Mouse (Mus musculus): ENCODE measurements around the gene Fgf6. TPM values are rescaled to one million over a fixed set of nuclear protein-coding genes. Genes with fewer than 3 reads are reported as not detected.

Fgf6 gene
- 1 to 10 TPM; 3.8 to 5.8 TPM for total RNA-seq (2021)
- long read RNA-seq, experiment 1, full-length matches to known transcripts, result 2 of 2 reads
- long read RNA-seq, experiment 1, partial matches to known transcripts, result 0 of 2 reads
- long read RNA-seq, experiment 1, other reads (novel, unspliced or antisense), result 0 of 2 reads
- long read RNA-seq, experiment 2, partial matches to known transcripts, result 0 of 1 reads
- long read RNA-seq, experiment 2, other reads (novel, unspliced or antisense), result 1 of 1 reads

- peak; percentile 73 for DNase-seq
These were observed at the start of gene Fgf6 for GRCm38 (mm10) chr6:127014906-127015770. Gene Fgf6, plus strand, starts transcription at chr6:127015586.

GRCm38 (mm10) chr6:126966241-126967026 is 49.0 kb upstream of the Fgf6 start:
- DNase-seq, result no peak

DNA sequence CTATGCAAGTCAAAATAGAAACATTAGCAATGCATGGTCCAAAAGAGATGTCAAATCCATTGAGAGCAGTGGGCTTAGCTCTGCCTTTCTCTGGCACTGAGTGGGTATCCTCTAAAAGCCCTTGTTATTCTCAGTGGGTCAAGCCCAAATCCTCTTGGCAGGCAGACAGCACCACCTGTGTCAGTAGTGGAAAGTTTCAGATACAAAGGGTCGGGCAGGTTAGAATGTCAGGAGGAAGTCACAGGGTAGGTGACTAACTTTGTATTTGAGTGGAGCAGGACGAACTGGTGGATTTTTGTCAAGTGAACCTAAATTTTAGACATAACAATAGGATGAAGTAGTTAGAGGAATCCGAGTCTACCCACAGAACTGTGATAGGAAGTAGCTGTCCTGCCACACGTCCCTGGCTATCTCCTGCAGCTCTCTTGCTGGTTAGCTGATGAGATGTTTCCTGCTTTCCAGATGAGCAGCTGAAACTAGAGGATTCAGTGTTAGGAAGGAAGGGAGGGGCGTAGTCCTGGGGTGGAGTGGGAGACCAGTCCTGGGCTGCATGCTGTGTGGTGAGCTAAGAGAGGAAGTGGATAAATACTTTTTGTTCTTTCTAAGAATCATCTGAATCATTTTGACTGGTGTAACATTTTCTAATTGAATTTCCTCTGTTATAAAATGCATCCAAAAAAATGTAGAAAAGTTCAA is 33.7 kb upstream of the Fgf6 start:
- DNase-seq, result no peak

DNA sequence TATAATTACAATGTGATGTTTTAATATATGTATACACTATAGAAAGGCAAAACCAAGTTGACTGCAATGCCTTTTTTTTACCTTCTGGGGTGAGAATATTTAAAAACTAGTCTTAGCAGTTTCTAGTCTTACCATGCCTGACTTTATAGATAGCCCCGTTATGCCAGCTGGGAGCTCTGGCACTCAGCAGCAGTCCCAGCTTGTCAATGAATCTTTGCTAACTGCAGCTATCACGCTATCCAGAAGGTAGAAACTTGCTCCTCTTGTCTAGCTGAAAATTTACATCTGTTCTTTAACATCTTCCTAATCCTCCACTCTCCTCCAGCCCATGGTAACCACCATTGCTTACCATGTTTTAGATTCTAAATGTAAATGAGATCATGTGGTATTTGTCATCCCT is 21.7 kb upstream of the Fgf6 start:
- no peak for DNase-seq

DNA sequence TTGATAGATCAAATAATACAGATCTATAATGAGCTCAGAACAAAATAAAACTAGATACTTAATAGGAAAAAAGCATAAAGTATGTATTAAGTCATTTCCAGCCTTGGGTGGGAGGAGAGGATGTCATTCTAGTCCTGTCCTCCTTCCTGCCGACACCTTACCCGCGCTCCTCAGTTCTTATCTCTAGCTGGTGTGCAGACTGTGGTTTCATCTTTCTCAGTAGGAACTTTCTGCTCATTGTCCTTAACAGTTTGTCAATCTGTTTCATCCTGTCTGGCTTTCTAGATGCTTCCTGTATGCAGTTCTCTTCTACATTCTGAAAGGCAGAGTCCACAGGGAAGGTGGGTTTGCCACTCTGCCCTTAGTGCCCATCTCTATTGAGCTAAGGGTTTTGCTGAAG is 19.9 kb upstream of the Fgf6 start:
- no peak for DNase-seq

GRCm38 (mm10) chr6:126996399-126996798 is 19.0 kb upstream of the Fgf6 start:
- no peak for DNase-seq

GRCm38 (mm10) chr6:127005646-127006045 is 9.7 kb upstream of the Fgf6 start:
- no peak for DNase-seq

DNA sequence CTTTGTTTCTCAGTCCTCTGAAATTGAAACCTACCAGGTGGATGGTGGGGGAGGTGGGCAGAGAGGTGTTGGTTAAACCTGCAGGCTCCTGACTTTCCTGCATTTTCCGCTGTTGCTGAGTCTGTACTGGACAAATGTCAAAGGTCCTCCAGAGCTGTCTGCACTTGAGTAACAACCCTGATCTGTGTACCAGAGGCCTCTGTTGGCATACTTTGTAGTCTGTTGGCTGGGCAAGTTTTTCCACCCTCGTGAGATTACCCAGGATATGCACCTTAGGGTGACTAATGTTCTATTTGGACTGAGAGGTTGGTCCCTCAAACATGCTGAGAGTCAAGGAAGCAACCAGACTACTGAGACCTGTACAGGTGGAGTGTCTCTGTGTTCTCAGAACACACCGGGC is 8.8 kb upstream of the Fgf6 start:
- DNase-seq, result no peak

DNA sequence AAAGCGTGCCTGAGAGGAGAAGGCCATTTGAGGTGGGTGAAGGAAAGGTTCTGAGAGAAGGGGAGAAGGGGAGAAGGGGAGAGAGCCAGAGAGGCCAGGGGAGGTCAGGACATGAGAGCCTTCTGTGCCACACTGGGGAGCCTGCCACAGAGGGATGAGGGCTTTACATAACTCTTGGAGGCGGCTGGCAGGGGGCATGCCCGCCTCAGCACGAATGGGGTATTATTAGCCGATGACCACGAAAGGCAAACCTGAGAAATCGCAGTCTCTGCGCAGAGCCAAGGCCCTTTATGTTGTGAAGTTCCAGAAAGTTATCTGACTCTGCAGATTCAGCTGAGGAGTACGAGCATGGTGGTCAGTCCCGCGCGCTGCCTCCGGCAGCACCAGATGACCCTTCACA is 5.4 kb upstream of the Fgf6 start:
- DNase-seq, result peak; percentile 67

- no peak for DNase-seq
These were observed 3.3 kb upstream of the Fgf6 start for GRCm38 (mm10) chr6:127011947-127012535.

- DNase-seq, result no peak
These were observed 3.9 kb downstream of the Fgf6 start for GRCm38 (mm10) chr6:127019254-127019653.

- no peak for DNase-seq
These were observed 5.0 kb downstream of the Fgf6 start for GRCm38 (mm10) chr6:127020431-127020830.

DNA sequence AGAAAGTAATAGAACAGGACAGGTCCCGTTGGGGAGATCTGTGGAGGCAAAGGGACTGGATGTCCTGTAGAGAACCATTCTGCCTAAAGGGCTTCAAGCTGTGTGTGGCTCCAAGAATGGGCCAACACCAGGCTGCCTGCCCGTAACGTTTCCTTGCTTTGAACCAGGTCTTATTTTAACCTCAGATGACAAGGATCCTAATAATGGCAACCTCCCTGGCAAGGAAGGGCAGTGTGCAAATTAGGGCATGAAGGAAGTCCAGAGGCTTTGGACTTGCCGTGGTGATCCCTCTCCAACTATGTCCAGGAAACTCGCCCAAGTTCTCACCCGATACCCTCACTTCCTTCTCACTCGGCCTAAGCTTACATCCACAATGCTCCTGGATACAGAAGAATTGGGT is 9.4 kb downstream of the Fgf6 start:
- DNase-seq, result peak; percentile 75

GRCm38 (mm10) chr6:127034760-127035159 is 19.4 kb downstream of the Fgf6 start:
- no peak for DNase-seq

GRCm38 (mm10) chr6:127044909-127045308 is 29.5 kb downstream of the Fgf6 start:
- DNase-seq, result no peak

DNA sequence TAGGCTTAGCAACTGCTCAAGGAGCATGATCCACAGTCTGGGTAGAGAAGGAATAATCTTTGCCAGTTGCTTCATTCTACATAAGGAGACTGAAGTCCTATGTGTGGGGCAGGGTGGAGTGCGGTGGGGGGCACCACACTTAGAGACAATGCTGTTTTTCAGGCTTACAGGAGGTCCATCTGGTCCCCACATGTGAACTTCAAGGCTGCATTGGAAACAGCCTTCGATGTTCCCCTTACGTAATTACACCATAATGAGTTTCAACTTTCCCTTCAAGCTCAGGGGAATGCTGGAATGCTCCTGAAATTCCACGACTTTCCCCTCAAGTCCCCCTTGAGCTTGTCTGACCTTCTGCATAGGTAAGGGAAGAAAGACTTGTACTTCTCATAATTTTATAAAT is 35.5 kb downstream of the Fgf6 start:
- no peak for DNase-seq

DNA sequence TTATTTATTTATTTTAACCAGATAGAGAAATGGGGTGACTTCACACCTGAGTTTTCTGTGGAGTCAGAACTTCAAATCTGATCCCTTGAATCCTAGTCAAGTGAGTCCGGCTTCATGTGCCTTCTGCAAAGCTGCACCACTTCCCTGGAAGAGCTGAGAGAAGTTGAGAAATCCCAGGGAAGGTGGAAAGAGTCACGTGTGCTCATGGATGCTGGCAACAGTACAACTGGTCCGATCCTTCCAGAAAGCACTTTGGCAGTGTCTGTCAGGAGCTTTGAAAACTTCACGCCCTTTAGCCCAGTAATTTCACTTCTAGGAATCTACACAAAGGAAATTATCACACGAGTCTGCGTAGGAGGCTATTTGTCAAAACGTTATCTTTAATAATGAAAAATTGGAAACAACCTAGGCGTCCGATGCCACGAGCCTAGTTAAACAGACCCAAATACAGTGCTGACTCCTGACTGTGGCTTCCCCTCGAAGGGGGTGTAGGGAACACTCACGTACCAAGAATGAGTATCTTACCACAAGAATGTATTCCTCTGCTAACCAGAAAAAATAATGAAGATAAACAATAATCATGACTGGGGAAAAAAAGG is 41.7 kb downstream of the Fgf6 start:
- no peak for DNase-seq

- DNase-seq, result no peak
These were observed 44.6 kb downstream of the Fgf6 start for GRCm38 (mm10) chr6:127059975-127060374.

GRCm38 (mm10) chr6:127063915-127064314 is 48.5 kb downstream of the Fgf6 start:
- DNase-seq, result no peak

GRCm38 (mm10) chr6:127064815-127065214 is 49.4 kb downstream of the Fgf6 start:
- no peak for DNase-seq

DNA sequence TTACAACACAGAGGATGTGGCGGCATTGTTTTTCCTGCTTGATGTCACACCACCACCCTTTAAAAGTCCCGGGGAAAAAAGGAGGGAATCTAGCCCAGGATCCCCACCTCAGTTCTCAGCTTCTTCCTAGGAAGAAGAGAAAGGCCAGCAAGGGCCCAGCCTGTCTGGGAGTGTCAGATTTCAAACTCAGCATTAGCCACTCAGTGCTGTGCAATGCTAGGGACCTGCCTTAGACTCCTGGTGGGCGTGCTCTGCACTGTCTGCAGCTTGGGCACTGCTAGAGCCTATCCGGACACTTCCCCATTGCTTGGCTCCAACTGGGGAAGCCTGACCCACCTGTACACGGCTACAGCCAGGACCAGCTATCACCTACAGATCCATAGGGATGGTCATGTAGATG is 57.4 kb downstream of the Fgf6 start, which contains the start of gene Fgf23:
Gene Fgf23, plus strand, starts transcription at position 86 of the 400 bp plus-strand sequence.
- DNase-seq, result no peak

Measured in gastrocnemius, postnatal 25 days (tissue).